Mouse (Mus musculus) liver, adult 2 months (tissue): ENCODE data around the gene Exoc3l2. TPM values are rescaled to one million over a fixed set of nuclear protein-coding genes. Genes with fewer than 3 reads are reported as not detected.
A peak's percentile ranks its signal among the peaks of the same experiment; 100 is the strongest.

Experiments
- DNase-seq: peaks from one replicate; pipeline ENCODE4 v3.0.0-alpha.2; 2011; ENCODE audit warnings: low read depth, low spot score; ENCODE audit errors: extremely low read depth
- H3K27ac ChIP-seq: fragments of 200-500 bp; replicated peaks from 2 replicates; pipeline ENCODE4 v1.5.1; 2012; ENCODE audit warnings: low read depth, mild to moderate bottlenecking, control low read depth, inconsistent platforms, low read length; ENCODE audit not compliant: insufficient read depth
- H3K27me3 ChIP-seq: fragments of 200-500 bp; 2 replicates; pipeline ENCODE4 v1.6.1; 2012; ENCODE audit warnings: mild to moderate bottlenecking, moderate library complexity, low read length, inconsistent platforms; ENCODE audit not compliant: control insufficient read depth, insufficient read depth
- H3K36me3 ChIP-seq: fragments of 200-500 bp; 2 replicates; pipeline ENCODE4 v1.6.1; 2012; ENCODE audit warnings: low read length, inconsistent platforms; ENCODE audit not compliant: control insufficient read depth, insufficient read depth
- H3K4me1 ChIP-seq: fragments of 200-500 bp; 2 replicates; pipeline ENCODE4 v1.6.1; 2011; ENCODE audit warnings: low read length; ENCODE audit not compliant: control insufficient read depth, insufficient read depth
- H3K4me3 ChIP-seq: fragments of 200-500 bp; 2 replicates; pipeline ENCODE4 v1.5.1; 2011; ENCODE audit warnings: low read depth, mild to moderate bottlenecking, control low read depth, low read length, moderate library complexity; ENCODE audit not compliant: insufficient read depth
- H3K79me2 ChIP-seq: fragments of 200-500 bp; 2 replicates; pipeline ENCODE4 v1.6.1; 2012; ENCODE audit warnings: inconsistent platforms, mild to moderate bottlenecking, low read length, moderate library complexity; ENCODE audit not compliant: control insufficient read depth, insufficient read depth
- H3K9ac ChIP-seq: fragments of 200-500 bp; 2 replicates; pipeline ENCODE4 v1.6.1; 2012; ENCODE audit warnings: low read depth, mild to moderate bottlenecking, control low read depth, inconsistent platforms, low read length
- CTCF ChIP-seq: fragments of 200-500 bp; IDR thresholded peaks from 2 replicates; pipeline ENCODE4 v1.5.1; 2011; ENCODE audit warnings: low read depth, low read length, control low read depth
- POLR2A ChIP-seq: fragments of 200-500 bp; IDR thresholded peaks from 2 replicates; pipeline ENCODE4 v1.6.1; 2011; ENCODE audit warnings: low read length, control low read depth; ENCODE audit not compliant: insufficient read depth; ENCODE audit errors: extremely low read depth
- WGBS: fragments of 180-500 bp; shearing (Covaris S2); methylation state at CpG from one replicate; pipeline ENCODE4 v1.1.7; 2018; 5-methylcytosine and 5-hydroxymethylcytosine counted together
- polyA plus RNA-seq: library from polyadenylated mRNA; depleted of rRNA; stranded (reverse); fragments of >200 nt; gene quantifications from 2 replicates; pipeline ENCODE4 v1.2.3, GENCODE M21; 2012
- total RNA-seq: library from RNA; depleted of rRNA; stranded (reverse); fragments of >200 nt; gene quantifications from 2 replicates; pipeline ENCODE4 v1.2.3, GENCODE M21; 2014

The Exoc3l2 gene
- total and polyA plus RNA-seq, 2 experiments: 2.2 to 5.1 TPM

GRCm38 (mm10) chr7:19468279-19468678 lies 5.1 kb downstream of the Exoc3l2 start:
- TF ChIP-seq CTCF: no peak
- peak overlapping the region; percentile 64 for H3K27ac ChIP-seq
- H3K9ac ChIP-seq: peak overlapping the region; percentile 53; the same call in 1 of the 2 replicates
- 58% methylated on average over 12 of the region's 12 CpGs for WGBS
- no peak for DNase-seq
- no peaks in the 10 kb centered on the region for H3K36me3 ChIP-seq
- H3K79me2 ChIP-seq: no peaks in the 10 kb centered on the region
- H3K27me3 ChIP-seq: peaks cover 4% of the 10 kb centered on the region; the same call in 1 of the 2 replicates
- 0 out of 2 replicates have a peak overlapping the region, but pooled peaks have one; percentile 7 for H3K4me3 ChIP-seq
- H3K4me1 ChIP-seq: peaks cover 5% of the 10 kb centered on the region; the same call in 1 of the 2 replicates

GRCm38 (mm10) chr7:19469404-19469803 lies 6.3 kb downstream of the Exoc3l2 start:
- Histone ChIP-seq H3K36me3 (no peaks in the 10 kb centered on the region), H3K4me3 (no peak overlapping the region), H3K27ac (no peak overlapping the region), H3K4me1 (peaks cover 5% of the 10 kb centered on the region; the same call in 1 of the 2 replicates), H3K9ac (no peak overlapping the region), H3K79me2 (no peaks in the 10 kb centered on the region), H3K27me3 (peaks cover 7% of the 10 kb centered on the region; the same call in 1 of the 2 replicates)
- TF ChIP-seq CTCF (no peak), POLR2A (no peak)
- DNase-seq: no peak
- 45% methylated on average over 23 of the region's 23 CpGs for WGBS

- Histone ChIP-seq H3K79me2 (no peaks in the 10 kb centered on the region), H3K27me3 (peaks cover 9% of the 10 kb centered on the region; the same call in 1 of the 2 replicates), H3K27ac (no peak overlapping the region), H3K9ac (no peak overlapping the region), H3K4me3 (no peak overlapping the region), H3K36me3 (no peaks in the 10 kb centered on the region), H3K4me1 (peaks cover 5% of the 10 kb centered on the region)
- no peak for TF ChIP-seq POLR2A
- no peak for DNase-seq
- WGBS: 15% methylated on average over 14 of the region's 14 CpGs
Observed at GRCm38 (mm10) chr7:19470308-19470707, 7.2 kb downstream of the Exoc3l2 start.

DNA sequence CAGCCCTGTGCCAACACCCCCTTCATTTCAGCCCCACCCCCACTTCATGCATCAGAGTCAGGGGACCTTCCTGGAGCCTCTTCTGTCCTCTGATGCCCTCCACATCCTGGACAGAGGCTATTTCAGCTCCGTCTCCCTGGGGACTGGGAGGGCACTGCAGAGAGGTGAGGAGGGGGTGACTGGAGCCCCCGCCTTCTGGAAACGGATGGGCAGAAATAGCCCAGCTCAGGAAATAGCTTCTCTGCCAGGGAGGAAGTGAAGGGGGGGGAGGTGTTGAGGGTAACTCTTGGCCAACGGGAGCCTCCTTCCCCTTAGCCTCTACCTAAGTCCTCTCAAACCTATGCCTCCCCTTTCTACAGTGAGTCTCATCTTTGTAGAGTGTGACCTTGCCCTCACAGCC lies 9.3 kb downstream of the Exoc3l2 start:
- no peak overlapping the region for H3K4me3 ChIP-seq
- 26% methylated on average over 4 of the region's 4 CpGs for WGBS
- DNase-seq: no peak

DNA sequence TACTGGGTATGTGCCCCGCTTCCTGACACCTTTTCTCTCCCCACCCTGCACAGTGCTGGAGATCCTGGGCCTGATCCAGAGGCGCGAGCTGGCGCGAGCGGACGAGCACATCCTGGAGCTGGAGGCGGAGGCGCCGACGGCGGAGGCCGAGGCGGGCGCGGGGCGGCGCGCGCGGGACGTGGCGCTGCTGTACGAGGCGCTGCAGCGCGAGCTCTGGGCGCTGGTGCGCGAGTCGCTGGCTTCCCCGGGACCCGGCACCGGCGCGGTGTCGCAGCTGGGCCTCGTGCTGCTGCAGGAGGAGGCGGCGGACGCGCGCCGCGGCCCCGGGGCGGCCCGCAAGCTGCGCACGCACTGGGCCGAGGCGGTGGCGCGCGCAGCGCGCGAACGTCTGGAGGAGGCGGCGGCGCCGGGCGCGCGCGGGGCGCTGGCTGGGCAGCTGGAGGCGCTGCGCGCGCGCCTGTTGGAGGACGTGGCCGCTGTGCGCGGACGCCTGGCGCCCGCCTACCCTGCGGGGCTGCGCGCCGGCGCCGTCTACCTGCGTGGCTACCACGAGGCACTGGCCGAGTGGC lies 10.8 kb downstream of the Exoc3l2 start:
- H3K9ac ChIP-seq: peak overlapping the region; percentile 81
- H3K4me3 ChIP-seq: peak overlapping the region; percentile 60
- TF ChIP-seq POLR2A (no peak), CTCF (no peak)
- no peaks in the 10 kb centered on the region for H3K36me3 ChIP-seq
- H3K27me3 ChIP-seq: peaks cover 9% of the 10 kb centered on the region; the same call in 1 of the 2 replicates
- peak overlapping the region; percentile 67 for H3K27ac ChIP-seq
- DNase-seq: no peak
- H3K4me1 ChIP-seq: peaks cover 5% of the 10 kb centered on the region
- 4% methylated on average over 89 of the region's 89 CpGs for WGBS
- no peaks in the 10 kb centered on the region for H3K79me2 ChIP-seq

More for the DNA sequence above, 9.3 kb downstream of the Exoc3l2 start:
- peaks cover 9% of the 10 kb centered on the region; the same call in 1 of the 2 replicates for H3K27me3 ChIP-seq
- H3K36me3 ChIP-seq: no peaks in the 10 kb centered on the region
- H3K9ac ChIP-seq: no peak overlapping the region; the same call in 1 of the 2 replicates
- peaks cover 5% of the 10 kb centered on the region for H3K4me1 ChIP-seq
- H3K79me2 ChIP-seq: no peaks in the 10 kb centered on the region
- TF ChIP-seq POLR2A (no peak), CTCF (no peak)
- peak overlapping the region; percentile 60 for H3K27ac ChIP-seq

DNA sequence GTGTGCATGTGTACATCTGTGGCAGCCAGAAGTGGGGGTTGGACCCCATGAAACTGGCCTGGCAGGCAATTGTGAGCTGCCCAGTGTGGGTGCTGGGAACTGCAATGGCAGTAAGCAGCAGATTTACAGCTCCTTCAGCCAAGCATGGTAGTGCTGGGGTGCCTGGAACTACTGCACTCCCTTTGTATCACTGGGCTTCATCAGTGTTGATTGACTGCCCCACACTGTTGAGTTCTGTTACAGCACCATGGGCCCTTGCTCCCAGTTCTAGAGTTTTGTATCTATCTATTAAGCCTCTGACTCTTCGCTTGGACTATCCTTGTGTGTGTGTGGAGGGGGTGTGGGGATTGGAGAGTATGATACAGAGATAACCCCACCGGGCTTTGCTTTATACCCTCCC lies 14.0 kb downstream of the Exoc3l2 start:
- H3K27me3 ChIP-seq: peaks cover 5% of the 10 kb centered on the region; the same call in 1 of the 2 replicates
- peaks cover 5% of the 10 kb centered on the region for H3K4me1 ChIP-seq
- no peak overlapping the region for H3K9ac ChIP-seq
- no peak overlapping the region for H3K4me3 ChIP-seq
- 55% methylated on average over 2 of the region's 2 CpGs for WGBS
- H3K36me3 ChIP-seq: no peaks in the 10 kb centered on the region
- TF ChIP-seq POLR2A (no peak), CTCF (peak; percentile 19; the same call in 1 of the 2 replicates)
- H3K79me2 ChIP-seq: no peaks in the 10 kb centered on the region
- no peak for DNase-seq
- no peak overlapping the region for H3K27ac ChIP-seq
